Mouse (Mus musculus): ENCODE results near the gene Morn5.

The Morn5 gene

GRCm38 (mm10) chr2:36103555-36104367 is 54.5 kb downstream of the Morn5 start:
- peak in 1 of 2 experiments; percentile 5 for DNase-seq (ENCODE audit: low read depth in 2 of 2, low spot score in 2 of 2)

GRCm38 (mm10) chr2:36104436-36104955 is 55.2 kb downstream of the Morn5 start:
- no peak for DNase-seq (ENCODE audit: low read depth in 2 of 2, low spot score in 2 of 2)

GRCm38 (mm10) chr2:36104956-36105741 is 55.9 kb downstream of the Morn5 start, which contains the start of gene Lhx6:
Lhx6 (minus strand) TSS chr2:36105408.
- no peak for DNase-seq (ENCODE audit: low read depth in 2 of 2, low spot score in 2 of 2)

- DNase-seq (ENCODE audit: low read depth in 2 of 2, low spot score in 2 of 2): no peak
These were observed 59.4 kb downstream of the Morn5 start for GRCm38 (mm10) chr2:36108615-36109014.

DNA sequence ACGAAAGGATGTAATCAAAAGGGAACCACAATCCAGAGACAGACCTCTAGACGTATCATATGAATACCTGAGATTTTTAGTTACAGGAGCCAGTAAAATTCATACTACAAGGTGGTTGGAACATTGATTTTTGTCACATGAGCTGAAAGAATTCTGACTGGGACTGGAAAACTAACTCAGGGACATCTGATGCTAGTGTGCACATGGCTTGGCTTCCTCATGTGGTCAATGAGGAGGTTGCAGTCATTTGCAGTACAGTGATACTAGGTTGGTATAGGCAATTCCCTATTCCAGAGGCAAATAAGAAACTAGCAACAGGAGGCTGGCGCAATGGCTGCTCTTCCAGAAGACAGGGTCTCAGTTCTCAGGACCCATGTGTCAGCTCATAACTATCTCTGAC is 63.4 kb downstream of the Morn5 start:
- DNase-seq (ENCODE audit: low read depth in 2 of 2, low spot score in 2 of 2): no peak

GRCm38 (mm10) chr2:36126795-36127429 is 77.7 kb downstream of the Morn5 start:
- no peak for DNase-seq (ENCODE audit: low read depth in 2 of 2, low spot score in 2 of 2)

- DNase-seq (ENCODE audit: low read depth in 2 of 2, low spot score in 2 of 2): no peak
These were observed 78.7 kb downstream of the Morn5 start for GRCm38 (mm10) chr2:36127973-36128372.

DNA sequence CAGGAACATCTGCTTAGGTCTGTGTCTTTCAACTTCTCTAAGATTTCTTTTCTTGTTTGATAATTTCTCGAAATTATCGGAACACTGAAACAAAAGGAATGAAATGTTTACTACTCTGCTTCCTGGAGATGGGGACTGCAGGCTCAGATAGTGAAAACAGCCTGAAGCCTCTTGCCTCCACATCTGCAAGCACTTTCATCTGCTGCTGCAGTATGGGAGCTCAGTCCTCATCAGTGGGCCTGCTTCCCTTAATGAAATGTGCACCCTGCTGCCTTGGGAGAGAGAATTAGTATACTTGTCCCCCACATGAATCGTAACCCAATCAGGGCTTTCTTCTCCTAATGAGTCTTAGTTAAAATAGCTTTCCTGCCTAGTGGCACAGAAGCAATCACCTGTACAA is 79.8 kb downstream of the Morn5 start:
- no peak for DNase-seq (ENCODE audit: low read depth in 2 of 2, low spot score in 2 of 2)

Data from CD8-positive naive resting alpha-beta T cell, adult 2 months (primary cell).